Mouse (Mus musculus): ENCODE results near the gene Chp2.

Chp2 gene

GRCm38 (mm10) chr7:122219315-122219801 is at the start of gene Chp2:
TSS of gene Chp2 (plus strand) at chr7:122219496.
- ChIA-PET POLR2A (interaction anchor here in 1 of 4 experiments (0.7 kb wide), 1 partner anchor 227 kb away, joined by 4 read pairs; no protein-coding TSS in a partner anchor), CTCF (interaction anchor here in 3 of 4 experiments (0.7 to 1.4 kb wide), 5 partner anchors 22 to 247 kb away, joined by 3 to 15 read pairs (median 4); no protein-coding TSS in a partner anchor)

- ChIA-PET POLR2A (interaction anchor here (0.6 to 6.6 kb wide), 18 partner anchors 9 to 305 kb away, joined by 3 to 55 read pairs (median 3); partner anchors contain the start of genes Palb2 (in 3 of the 4), Plk1 (in 3 of the 4) and Dctn5 (in 2 of the 4)), CTCF (interaction anchor here in 1 of 4 experiments (1.0 to 1.6 kb wide), 2 partner anchors 26 kb away, joined by 4 to 6 read pairs; no protein-coding TSS in a partner anchor)
Observed at GRCm38 (mm10) chr7:122170705-122171104, 48.6 kb upstream of the Chp2 start.

- CTCF ChIA-PET, result interaction anchor here in 2 of 4 experiments (0.5 to 1.6 kb wide), 4 partner anchors 18 to 443 kb away, joined by 3 to 4 read pairs (median 3); no protein-coding TSS in a partner anchor
- POLR2A ChIA-PET, result interaction anchor here in 3 of 4 experiments (0.6 to 6.6 kb wide), 9 partner anchors 9 to 56 kb away, joined by 3 to 55 read pairs (median 5); partner anchors contain the start of genes Plk1 (in 2 of the 3) and Palb2 (in 1 of the 3)
Observed at GRCm38 (mm10) chr7:122171613-122172012, 47.7 kb upstream of the Chp2 start.

GRCm38 (mm10) chr7:122180720-122181119 is 38.6 kb upstream of the Chp2 start:
- POLR2A ChIA-PET, result interaction anchor here in 2 of 4 experiments (0.6 to 0.9 kb wide), 2 partner anchors 10 to 59 kb away, joined by 3 read pairs; no protein-coding TSS in a partner anchor
- CTCF ChIA-PET, result no interaction called here

GRCm38 (mm10) chr7:122184569-122184968 is 34.7 kb upstream of the Chp2 start:
- ChIA-PET CTCF (interaction anchor here in 3 of 4 experiments (0.9 to 1.9 kb wide), 4 partner anchors 9 to 15 kb away, joined by 3 to 6 read pairs (median 3); no protein-coding TSS in a partner anchor), POLR2A (interaction anchor here in 2 of 4 experiments (0.5 to 1.9 kb wide), 5 partner anchors 8 to 70 kb away, joined by 3 to 10 read pairs (median 3); partner anchors contain the start of genes Dctn5 (in 1 of the 2) and Palb2 (in 1 of the 2))

- ChIA-PET CTCF (interaction anchor here in 2 of 4 experiments (1.0 to 1.1 kb wide), 4 partner anchors 11 to 205 kb away, joined by 3 to 8 read pairs (median 4); no protein-coding TSS in a partner anchor), POLR2A (interaction anchor here in 3 of 4 experiments (0.6 to 1.5 kb wide), 3 partner anchors 10 to 744 kb away, joined by 4 to 7 read pairs (median 6); no protein-coding TSS in a partner anchor)
Observed at GRCm38 (mm10) chr7:122186043-122186442, 33.3 kb upstream of the Chp2 start, which contains the start of gene Ern2. TSS of gene Ern2 (minus strand) at chr7:122186207.

- CTCF ChIA-PET, result interaction anchor here in 2 of 4 experiments (0.6 to 2.0 kb wide), 7 partner anchors 10 to 456 kb away, joined by 3 to 7 read pairs (median 3); partner anchors contain the start of gene Scnn1g (in 1 of the 2)
Observed at GRCm38 (mm10) chr7:122189484-122189883, 29.8 kb upstream of the Chp2 start.

GRCm38 (mm10) chr7:122191097-122191496 is 28.2 kb upstream of the Chp2 start:
- POLR2A ChIA-PET, result interaction anchor here (0.6 to 2.1 kb wide), 17 partner anchors 10 to 170 kb away, joined by 3 to 18 read pairs (median 4); partner anchors contain the start of genes Dctn5 (in 2 of the 4), Gga2 (in 2 of the 4), Palb2 (in 2 of the 4) and Plk1 (in 2 of the 4)
- CTCF ChIA-PET, result interaction anchor here (0.5 to 2.0 kb wide), 14 partner anchors 8 to 1179 kb away, joined by 3 to 15 read pairs (median 4); partner anchors contain the start of genes Arhgap17 (in 1 of the 4), Dctn5 (in 1 of the 4), Lcmt1 (in 1 of the 4) and Palb2 (in 1 of the 4)

More at GRCm38 (mm10) chr7:122189484-122189883, 29.8 kb upstream of the Chp2 start:
- POLR2A ChIA-PET, result interaction anchor here in 2 of 4 experiments (0.6 to 2.0 kb wide), 2 partner anchors 122 to 148 kb away, joined by 4 to 6 read pairs; partner anchors contain the start of genes Ears2 (in 1 of the 2) and Ubfd1 (in 1 of the 2)

GRCm38 (mm10) chr7:122193919-122194318 is 25.4 kb upstream of the Chp2 start:
- POLR2A ChIA-PET, result interaction anchor here in 3 of 4 experiments (0.7 to 1.4 kb wide), 4 partner anchors 9 to 1072 kb away, joined by 4 to 7 read pairs (median 5); no protein-coding TSS in a partner anchor

GRCm38 (mm10) chr7:122196771-122197170 is 22.5 kb upstream of the Chp2 start:
- CTCF ChIA-PET, result interaction anchor here (0.5 to 2.0 kb wide), 40 partner anchors 11 to 809 kb away, joined by 3 to 14 read pairs (median 4); partner anchors contain the start of genes Cacng3 (in 1 of the 4), Chp2 (in 1 of the 4), Ern2 (in 1 of the 4) and Prkcb (in 1 of the 4)
- POLR2A ChIA-PET, result interaction anchor here in 1 of 4 experiments (0.5 to 1.3 kb wide), 3 partner anchors 12 to 758 kb away, joined by 3 to 4 read pairs (median 4); partner anchors contain the start of gene Plk1

More at GRCm38 (mm10) chr7:122193919-122194318, 25.4 kb upstream of the Chp2 start:
- CTCF ChIA-PET, result interaction anchor here in 3 of 4 experiments (0.6 to 1.6 kb wide), 6 partner anchors 9 to 1189 kb away, joined by 3 to 5 read pairs (median 4); partner anchors contain the start of gene Scnn1g (in 1 of the 3)

GRCm38 (mm10) chr7:122197306-122197705 is 22.0 kb upstream of the Chp2 start:
- POLR2A ChIA-PET, result interaction anchor here in 3 of 4 experiments (0.5 to 1.3 kb wide), 7 partner anchors 12 to 1853 kb away, joined by 3 to 5 read pairs (median 4); partner anchors contain the start of gene Plk1 (in 1 of the 3)
- CTCF ChIA-PET, result interaction anchor here (0.5 to 2.0 kb wide), 40 partner anchors 11 to 809 kb away, joined by 3 to 14 read pairs (median 4); partner anchors contain the start of genes Cacng3 (in 1 of the 4), Chp2 (in 1 of the 4), Ern2 (in 1 of the 4) and Prkcb (in 1 of the 4)

GRCm38 (mm10) chr7:122199296-122199695 is 20.0 kb upstream of the Chp2 start:
- CTCF ChIA-PET, result interaction anchor here (0.6 to 2.5 kb wide), 17 partner anchors 9 to 260 kb away, joined by 3 to 8 read pairs (median 3); partner anchors contain the start of genes Dctn5 (in 1 of the 4) and Palb2 (in 1 of the 4)
- POLR2A ChIA-PET, result interaction anchor here in 2 of 4 experiments (0.5 to 2.2 kb wide), 3 partner anchors 9 to 483 kb away, joined by 3 to 5 read pairs (median 4); no protein-coding TSS in a partner anchor

- POLR2A ChIA-PET, result no interaction called here
Observed at GRCm38 (mm10) chr7:122203936-122204335, 15.4 kb upstream of the Chp2 start.

GRCm38 (mm10) chr7:122206121-122206520 is 13.2 kb upstream of the Chp2 start:
- CTCF ChIA-PET, result no interaction called here
- POLR2A ChIA-PET, result interaction anchor here in 1 of 4 experiments (0.7 kb wide), 1 partner anchor 199 kb away, joined by 3 read pairs; no protein-coding TSS in a partner anchor

More at GRCm38 (mm10) chr7:122203936-122204335, 15.4 kb upstream of the Chp2 start:
- CTCF ChIA-PET, result no interaction called here

GRCm38 (mm10) chr7:122208276-122209021 is 10.8 kb upstream of the Chp2 start:
- CTCF ChIA-PET, result interaction anchor here in 3 of 4 experiments (0.6 to 1.5 kb wide), 5 partner anchors 9 to 96 kb away, joined by 3 to 4 read pairs (median 4); no protein-coding TSS in a partner anchor

GRCm38 (mm10) chr7:122226020-122226742 is 6.9 kb downstream of the Chp2 start:
- ChIA-PET POLR2A (interaction anchor here in 1 of 4 experiments (0.6 to 1.3 kb wide), 2 partner anchors 19 to 217 kb away, joined by 3 to 4 read pairs; no protein-coding TSS in a partner anchor), CTCF (interaction anchor here in 2 of 4 experiments (0.9 to 1.1 kb wide), 2 partner anchors 29 kb away, joined by 3 to 4 read pairs; no protein-coding TSS in a partner anchor)

More at GRCm38 (mm10) chr7:122208276-122209021, 10.8 kb upstream of the Chp2 start:
- POLR2A ChIA-PET, result interaction anchor here in 1 of 4 experiments (0.7 kb wide), 2 partner anchors 9 to 62 kb away, joined by 3 read pairs; no protein-coding TSS in a partner anchor

All from embryonic stem cell, embryonic (primary cell).